Mouse (Mus musculus) thymus, postnatal 4 days (tissue): Measurements from ENCODE around the gene Syngap1.

Source experiments
- DNase-seq: peaks from one replicate; pipeline ENCODE4 v3.0.0; 2021

The Syngap1 gene

GRCm38 (mm10) chr17:26936921-26937695, 3.9 kb upstream of the Syngap1 start:
- no peak for DNase-seq

- no peak for DNase-seq
Measured at GRCm38 (mm10) chr17:26937883-26938695, 3.0 kb upstream of the Syngap1 start.

GRCm38 (mm10) chr17:26938731-26939130, 2.3 kb upstream of the Syngap1 start:
- no peak for DNase-seq

- DNase-seq, result peak; percentile 99
Measured at GRCm38 (mm10) chr17:26939178-26939972, 1.7 kb upstream of the Syngap1 start, which contains the start of gene Cuta. Gene Cuta (minus strand): TSS chr17:26939569.

- no peak for DNase-seq
Measured at GRCm38 (mm10) chr17:26939973-26940300, 1.1 kb upstream of the Syngap1 start.

GRCm38 (mm10) chr17:26941841-26942570, 953 bp downstream of the Syngap1 start:
- DNase-seq, result no peak

GRCm38 (mm10) chr17:26945824-26946495, 4.9 kb downstream of the Syngap1 start:
- DNase-seq, result no peak

GRCm38 (mm10) chr17:26946567-26946966, 5.5 kb downstream of the Syngap1 start:
- peak; percentile 62 for DNase-seq

- no peak for DNase-seq
Measured at GRCm38 (mm10) chr17:26947231-26948100, 6.4 kb downstream of the Syngap1 start.

GRCm38 (mm10) chr17:26948316-26949050, 7.4 kb downstream of the Syngap1 start:
- peak; percentile 64 for DNase-seq

- peak; percentile 46 for DNase-seq
Measured at GRCm38 (mm10) chr17:26949051-26949577, 8.1 kb downstream of the Syngap1 start.

- DNase-seq, result no peak
Measured at GRCm38 (mm10) chr17:26949866-26950265, 8.8 kb downstream of the Syngap1 start.

- no peak for DNase-seq
Measured at GRCm38 (mm10) chr17:26950560-26951288, 9.7 kb downstream of the Syngap1 start.

GRCm38 (mm10) chr17:26951406-26951805, 10.4 kb downstream of the Syngap1 start:
- DNase-seq, result peak; percentile 95

- peak; percentile 56 for DNase-seq
Measured at GRCm38 (mm10) chr17:26951952-26952877, 11.2 kb downstream of the Syngap1 start.

GRCm38 (mm10) chr17:26953201-26953600, 12.1 kb downstream of the Syngap1 start:
- no peak for DNase-seq

GRCm38 (mm10) chr17:26953726-26954125, 12.7 kb downstream of the Syngap1 start:
- DNase-seq, result no peak

GRCm38 (mm10) chr17:26956309-26956708, 15.3 kb downstream of the Syngap1 start:
- no peak for DNase-seq
